Mouse (Mus musculus) ES-Bruce4 (cell line): ENCODE measurements at regions not wholly inside any gene's neighbourhood (a gene's known extent, or its start where the extent isn't known, plus 50 kb on each side); places are given as distances from the start of the nearest gene placed in this dataset.

Experiments
- CTCF ChIP-seq: IDR thresholded peaks from one replicate; pipeline ENCODE4 v1.8.1; 2011; ENCODE audit warnings: low read depth, low read length
- EP300 ChIP-seq: IDR thresholded peaks from 2 replicates; pipeline ENCODE4 v1.6.1; 2011; ENCODE audit warnings: low read depth, low read length; ENCODE audit not compliant: insufficient read depth
- POLR2A ChIP-seq: IDR thresholded peaks from one replicate; pipeline ENCODE4 v1.8.1; 2011; ENCODE audit warnings: low read length; ENCODE audit not compliant: insufficient read depth

DNA sequence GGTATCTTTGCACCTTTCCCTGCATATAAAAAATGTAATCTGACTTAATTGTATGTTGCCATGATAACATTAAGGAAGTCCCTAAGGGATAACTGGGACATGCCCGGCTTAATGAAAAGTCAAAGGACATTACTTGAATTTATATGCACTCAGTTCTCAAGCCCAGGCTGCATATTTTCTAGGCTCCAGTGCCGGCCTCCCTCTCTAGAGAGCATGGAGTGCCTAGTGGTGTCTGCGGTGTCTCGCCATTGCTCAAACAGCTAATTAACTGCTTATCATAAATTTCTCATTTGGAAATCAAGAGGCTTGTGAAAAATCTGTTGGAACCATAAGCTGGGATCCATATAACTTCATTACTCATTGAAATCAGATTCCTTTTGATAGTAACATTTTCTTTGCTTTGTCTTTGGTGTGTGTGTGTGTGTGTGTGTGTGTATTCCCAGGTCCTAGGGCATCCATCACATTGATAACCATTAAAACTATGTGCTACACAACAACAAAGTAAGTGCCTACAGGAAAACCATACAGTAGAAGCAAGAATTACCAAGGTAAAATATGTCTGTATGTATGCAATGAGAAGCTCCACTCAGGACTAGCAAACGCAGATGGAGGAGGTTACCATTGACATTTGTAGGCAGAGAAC is 238.0 kb upstream of the Apob start:
- no peak for TF ChIP-seq POLR2A
- no peak for TF ChIP-seq CTCF
- no peak for TF ChIP-seq EP300
